Mouse (Mus musculus): ENCODE data around the gene H2-Q1.

DNA sequence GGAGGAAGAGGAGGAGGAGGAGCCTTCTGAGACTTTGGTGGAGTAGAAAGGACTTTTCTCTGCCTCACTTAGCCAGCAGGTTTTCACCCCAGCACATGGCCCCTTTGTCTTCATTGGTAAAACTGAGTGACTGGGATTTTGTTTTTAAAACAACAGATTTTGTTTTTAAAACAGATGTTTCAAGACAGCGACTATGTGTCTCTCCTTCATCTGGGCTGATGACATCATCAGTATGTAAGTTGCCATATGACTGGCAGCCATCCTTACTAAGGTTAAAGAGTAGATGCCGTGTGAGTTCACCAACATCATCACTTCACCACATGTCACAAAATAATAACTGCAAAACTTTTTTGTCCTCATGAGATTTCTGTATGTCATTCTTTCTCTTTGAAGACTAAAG, 33.9 kb downstream of the H2-Q1 start:
- no peak for TF ChIP-seq CTCF (IDR thresholded peaks at IDR 0.05; ENCODE audit: low read depth)
- TF ChIP-seq EP300 (IDR thresholded peaks at IDR 0.05; ENCODE audit: low read depth): no peak

All from liver, postnatal 0 days (tissue).